Mouse (Mus musculus) granulocyte monocyte progenitor cell, adult 5-6 weeks (primary cell): ENCODE results near the gene Dvl1. TPM values are rescaled to one million over a fixed set of nuclear protein-coding genes. Genes with fewer than 3 reads are reported as not detected.

Source experiments
- ATAC-seq: replicated peaks from 2 replicates; pipeline ENCODE4 v1.8.0; 2016; ENCODE audit warnings: mild to moderate bottlenecking, moderate TSS enrichment, inconsistent platforms; ENCODE audit not compliant: poor library complexity, severe bottlenecking
- total RNA-seq, 2 experiments: library from RNA; stranded (forward) in 1 of 2; stranded (reverse) in 1 of 2; fragments of 200-712, 200-1000 nt in 1 of 2; fragments of >200 nt in 1 of 2; fragmentation: Nextera tagmentation in 1 of 2; gene quantifications; 2 replicates each; pipeline ENCODE4 v1.2.3; 2014 to 2017

Dvl1 gene
- 10.1 and 20.3 TPM in 2 replicates for total RNA-seq (2014; fragmentation: Nextera tagmentation)
- total RNA-seq (2017) = 12.4 and 21.6 TPM in 2 replicates

GRCm38 (mm10) chr4:155846871-155847578 is at the start of gene Dvl1:
Gene Dvl1, plus strand, starts transcription at chr4:155847402.
- ATAC-seq = peak; percentile 75

GRCm38 (mm10) chr4:155802075-155802474 is 45.1 kb upstream of the Dvl1 start:
- ATAC-seq = no peak

GRCm38 (mm10) chr4:155802741-155803339 is 44.4 kb upstream of the Dvl1 start, which contains the start of gene Mrpl20:
Gene Mrpl20, plus strand, starts transcription at chr4:155802878.
- peak; percentile 41 for ATAC-seq

- peak; percentile 98 for ATAC-seq
These were observed 43.7 kb upstream of the Dvl1 start for GRCm38 (mm10) chr4:155803340-155804041.

GRCm38 (mm10) chr4:155807841-155808240 is 39.4 kb upstream of the Dvl1 start:
- no peak for ATAC-seq

GRCm38 (mm10) chr4:155811929-155812664 is 35.1 kb upstream of the Dvl1 start, which contains the start of gene Ccnl2:
Gene Ccnl2, plus strand, starts transcription at chr4:155812489.
- peak; percentile 98 for ATAC-seq

- ATAC-seq = peak; percentile 47
These were observed 34.5 kb upstream of the Dvl1 start for GRCm38 (mm10) chr4:155812665-155813181.

GRCm38 (mm10) chr4:155817533-155817932 is 29.7 kb upstream of the Dvl1 start:
- no peak for ATAC-seq

GRCm38 (mm10) chr4:155821025-155821424 is 26.2 kb upstream of the Dvl1 start:
- 0 out of 2 replicates have a peak, but pooled peaks have one; percentile 22 for ATAC-seq

- ATAC-seq = no peak
These were observed 23.8 kb upstream of the Dvl1 start for GRCm38 (mm10) chr4:155823443-155823842.

GRCm38 (mm10) chr4:155829866-155830265 is 17.3 kb upstream of the Dvl1 start:
- ATAC-seq = no peak

GRCm38 (mm10) chr4:155830596-155830995 is 16.6 kb upstream of the Dvl1 start:
- ATAC-seq = no peak

GRCm38 (mm10) chr4:155831205-155831766 is 15.9 kb upstream of the Dvl1 start, which contains the start of gene Aurkaip1:
Gene Aurkaip1, plus strand, starts transcription at chr4:155831272.
- ATAC-seq = peak; percentile 84

GRCm38 (mm10) chr4:155831831-155832230 is 15.4 kb upstream of the Dvl1 start:
- no peak; the same call in 1 of the 2 replicates for ATAC-seq

- ATAC-seq = no peak
These were observed 14.9 kb upstream of the Dvl1 start for GRCm38 (mm10) chr4:155832321-155832720.

- 0 out of 2 replicates have a peak, but pooled peaks have one; percentile 8 for ATAC-seq
These were observed 14.0 kb upstream of the Dvl1 start for GRCm38 (mm10) chr4:155833234-155833633.

GRCm38 (mm10) chr4:155833836-155834235 is 13.4 kb upstream of the Dvl1 start:
- ATAC-seq = peak; percentile 42

- peak; percentile 36 for ATAC-seq
These were observed 9.7 kb upstream of the Dvl1 start for GRCm38 (mm10) chr4:155837404-155838010.
